Mouse (Mus musculus): ENCODE results near the gene Vps4b.

DNA sequence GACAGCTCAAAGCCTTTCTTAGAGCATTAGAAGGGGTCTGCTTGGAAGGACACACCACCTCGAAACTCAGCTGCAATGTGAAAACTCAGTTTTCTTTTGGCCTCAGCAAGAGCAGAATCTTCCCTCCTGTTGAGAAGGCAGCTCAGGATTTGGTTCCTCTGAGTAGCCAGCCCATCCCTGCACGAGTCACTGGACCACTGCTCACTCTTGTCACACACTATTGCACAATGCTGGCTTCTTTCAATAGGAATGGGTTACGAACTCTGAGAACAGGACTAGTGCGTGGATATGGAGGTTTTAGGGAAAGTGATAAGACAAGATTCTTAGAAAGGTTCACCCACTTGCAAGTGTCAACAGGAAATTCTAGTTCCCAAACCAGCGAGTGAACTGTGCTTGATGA lies 18.3 kb upstream of the Vps4b start:
- TF ChIP-seq CTCF (IDR thresholded peaks at IDR 0.05; ENCODE audit: low read depth) = no peak
- no peak for TF ChIP-seq EP300 (IDR thresholded peaks at IDR 0.05; ENCODE audit: low read depth)

All from heart, postnatal 0 days (tissue).